Mouse (Mus musculus): Measurements from ENCODE around the gene Fyb2. TPM values are rescaled to one million over a fixed set of nuclear protein-coding genes. Genes with fewer than 3 reads are reported as not detected.

Fyb2 gene
- polyA plus RNA-seq, 1 experiment = 0.05 TPM

- Histone ChIP-seq H3K27ac (ENCODE audit: insufficient read depth, low read length) (no peak overlapping the region), H3K4me3 (ENCODE audit: extremely low read depth, insufficient read depth, insufficient read length) (no peak overlapping the region), H3K4me1 (ENCODE audit: control insufficient read depth, insufficient read depth, insufficient read length) (no peaks in the 10 kb centered on the region), H3K27me3 (ENCODE audit: control insufficient read depth, insufficient read depth, low read length) (no peaks in the 10 kb centered on the region), H3K36me3 (ENCODE audit: control insufficient read depth, insufficient read depth, low read length) (no peaks in the 10 kb centered on the region)
- DNase-seq (ENCODE audit: low read depth in 1 of 2, low spot score in 2 of 2) = peak in 1 of 2 experiments; percentile 16
- TF ChIP-seq POLR2A (IDR thresholded peaks at IDR 0.05; ENCODE audit: low read depth, low read length) (no peak), CTCF (IDR thresholded peaks at IDR 0.05; ENCODE audit: extremely low read depth, insufficient read depth, insufficient read length, insufficient replicate concordance) (peak; percentile 43; the same call in 1 of the 2 replicates)
- WGBS = 30% methylated on average over 7 of the region's 7 CpGs
Measured at GRCm38 (mm10) chr4:104911685-104912084, 1.6 kb upstream of the Fyb2 start.

GRCm38 (mm10) chr4:104914711-104915247 is 1.5 kb downstream of the Fyb2 start:
- Histone ChIP-seq H3K27ac (ENCODE audit: insufficient read depth, low read length) (no peak overlapping the region), H3K36me3 (ENCODE audit: control insufficient read depth, insufficient read depth, low read length) (no peaks in the 10 kb centered on the region), H3K4me1 (ENCODE audit: control insufficient read depth, insufficient read depth, insufficient read length) (no peaks in the 10 kb centered on the region), H3K27me3 (ENCODE audit: control insufficient read depth, insufficient read depth, low read length) (no peaks in the 10 kb centered on the region), H3K4me3 (ENCODE audit: extremely low read depth, insufficient read depth, insufficient read length) (no peak overlapping the region)
- no peak for DNase-seq (ENCODE audit: low read depth in 1 of 2, low spot score in 2 of 2)
- no peak for TF ChIP-seq POLR2A (IDR thresholded peaks at IDR 0.05; ENCODE audit: low read depth, low read length)
- WGBS = 74% methylated on average over 6 of the region's 6 CpGs

- H3K27ac ChIP-seq (ENCODE audit: insufficient read depth, low read length) = no peak overlapping the region
- 84% methylated on average over 6 of the region's 6 CpGs for WGBS
- DNase-seq (ENCODE audit: low read depth in 1 of 2, low spot score in 2 of 2) = no peak
Measured at GRCm38 (mm10) chr4:104918017-104918416, 4.8 kb downstream of the Fyb2 start.

GRCm38 (mm10) chr4:104925383-104925782 is 12.1 kb downstream of the Fyb2 start:
- WGBS = 84% methylated on average over 5 of the region's 5 CpGs

More at GRCm38 (mm10) chr4:104918017-104918416, 4.8 kb downstream of the Fyb2 start:
- no peak for TF ChIP-seq POLR2A (IDR thresholded peaks at IDR 0.05; ENCODE audit: low read depth, low read length)
- no peak for TF ChIP-seq CTCF (IDR thresholded peaks at IDR 0.05; ENCODE audit: extremely low read depth, insufficient read depth, insufficient read length, insufficient replicate concordance)
- no peaks in the 10 kb centered on the region for H3K27me3 ChIP-seq (ENCODE audit: control insufficient read depth, insufficient read depth, low read length)
- no peaks in the 10 kb centered on the region for H3K36me3 ChIP-seq (ENCODE audit: control insufficient read depth, insufficient read depth, low read length)
- H3K4me3 ChIP-seq (ENCODE audit: extremely low read depth, insufficient read depth, insufficient read length) = no peak overlapping the region
- H3K4me1 ChIP-seq (ENCODE audit: control insufficient read depth, insufficient read depth, insufficient read length) = no peaks in the 10 kb centered on the region

GRCm38 (mm10) chr4:104929165-104929564 is 15.9 kb downstream of the Fyb2 start:
- no peaks in the 10 kb centered on the region for H3K4me1 ChIP-seq (ENCODE audit: control insufficient read depth, insufficient read depth, insufficient read length)
- no peak for DNase-seq (ENCODE audit: low read depth in 1 of 2, low spot score in 2 of 2)
- 82% methylated on average over 7 of the region's 7 CpGs for WGBS

More at GRCm38 (mm10) chr4:104925383-104925782, 12.1 kb downstream of the Fyb2 start:
- H3K4me3 ChIP-seq (ENCODE audit: extremely low read depth, insufficient read depth, insufficient read length) = no peak overlapping the region
- H3K27ac ChIP-seq (ENCODE audit: insufficient read depth, low read length) = no peak overlapping the region
- TF ChIP-seq CTCF (IDR thresholded peaks at IDR 0.05; ENCODE audit: extremely low read depth, insufficient read depth, insufficient read length, insufficient replicate concordance) = no peak
- no peak for TF ChIP-seq POLR2A (IDR thresholded peaks at IDR 0.05; ENCODE audit: low read depth, low read length)
- H3K36me3 ChIP-seq (ENCODE audit: control insufficient read depth, insufficient read depth, low read length) = no peaks in the 10 kb centered on the region
- no peaks in the 10 kb centered on the region for H3K4me1 ChIP-seq (ENCODE audit: control insufficient read depth, insufficient read depth, insufficient read length)
- H3K27me3 ChIP-seq (ENCODE audit: control insufficient read depth, insufficient read depth, low read length) = no peaks in the 10 kb centered on the region
- DNase-seq (ENCODE audit: low read depth in 1 of 2, low spot score in 2 of 2) = no peak

GRCm38 (mm10) chr4:104933620-104934019 is 20.4 kb downstream of the Fyb2 start:
- TF ChIP-seq CTCF (IDR thresholded peaks at IDR 0.05; ENCODE audit: extremely low read depth, insufficient read depth, insufficient read length, insufficient replicate concordance) = no peak
- TF ChIP-seq POLR2A (IDR thresholded peaks at IDR 0.05; ENCODE audit: low read depth, low read length) = no peak
- no peak for DNase-seq (ENCODE audit: low read depth in 1 of 2, low spot score in 2 of 2)
- Histone ChIP-seq H3K4me3 (ENCODE audit: extremely low read depth, insufficient read depth, insufficient read length) (no peak overlapping the region), H3K36me3 (ENCODE audit: control insufficient read depth, insufficient read depth, low read length) (no peaks in the 10 kb centered on the region), H3K27ac (ENCODE audit: insufficient read depth, low read length) (no peak overlapping the region), H3K27me3 (ENCODE audit: control insufficient read depth, insufficient read depth, low read length) (no peaks in the 10 kb centered on the region), H3K4me1 (ENCODE audit: control insufficient read depth, insufficient read depth, insufficient read length) (no peaks in the 10 kb centered on the region)

More at GRCm38 (mm10) chr4:104929165-104929564, 15.9 kb downstream of the Fyb2 start:
- H3K27me3 ChIP-seq (ENCODE audit: control insufficient read depth, insufficient read depth, low read length) = no peaks in the 10 kb centered on the region
- no peaks in the 10 kb centered on the region for H3K36me3 ChIP-seq (ENCODE audit: control insufficient read depth, insufficient read depth, low read length)
- TF ChIP-seq CTCF (IDR thresholded peaks at IDR 0.05; ENCODE audit: extremely low read depth, insufficient read depth, insufficient read length, insufficient replicate concordance) = no peak
- no peak for TF ChIP-seq POLR2A (IDR thresholded peaks at IDR 0.05; ENCODE audit: low read depth, low read length)
- H3K27ac ChIP-seq (ENCODE audit: insufficient read depth, low read length) = no peak overlapping the region
- H3K4me3 ChIP-seq (ENCODE audit: extremely low read depth, insufficient read depth, insufficient read length) = no peak overlapping the region

GRCm38 (mm10) chr4:104934997-104935396 is 21.7 kb downstream of the Fyb2 start:
- DNase-seq (ENCODE audit: low read depth in 1 of 2, low spot score in 2 of 2) = no peak
- H3K4me3 ChIP-seq (ENCODE audit: extremely low read depth, insufficient read depth, insufficient read length) = no peak overlapping the region
- H3K4me1 ChIP-seq (ENCODE audit: control insufficient read depth, insufficient read depth, insufficient read length) = no peaks in the 10 kb centered on the region
- no peak overlapping the region for H3K27ac ChIP-seq (ENCODE audit: insufficient read depth, low read length)
- no peak for TF ChIP-seq POLR2A (IDR thresholded peaks at IDR 0.05; ENCODE audit: low read depth, low read length)
- TF ChIP-seq CTCF (IDR thresholded peaks at IDR 0.05; ENCODE audit: extremely low read depth, insufficient read depth, insufficient read length, insufficient replicate concordance) = no peak
- no peaks in the 10 kb centered on the region for H3K36me3 ChIP-seq (ENCODE audit: control insufficient read depth, insufficient read depth, low read length)
- 68% methylated on average over 3 of the region's 3 CpGs for WGBS
- H3K27me3 ChIP-seq (ENCODE audit: control insufficient read depth, insufficient read depth, low read length) = no peaks in the 10 kb centered on the region
